Mouse (Mus musculus): ENCODE measurements around the gene Fzr1. TPM values are rescaled to one million over a fixed set of nuclear protein-coding genes. Genes with fewer than 3 reads are reported as not detected.

Fzr1 gene
- polyA plus RNA-seq, 1 experiment from 2014 or later: 140 TPM

DNA sequence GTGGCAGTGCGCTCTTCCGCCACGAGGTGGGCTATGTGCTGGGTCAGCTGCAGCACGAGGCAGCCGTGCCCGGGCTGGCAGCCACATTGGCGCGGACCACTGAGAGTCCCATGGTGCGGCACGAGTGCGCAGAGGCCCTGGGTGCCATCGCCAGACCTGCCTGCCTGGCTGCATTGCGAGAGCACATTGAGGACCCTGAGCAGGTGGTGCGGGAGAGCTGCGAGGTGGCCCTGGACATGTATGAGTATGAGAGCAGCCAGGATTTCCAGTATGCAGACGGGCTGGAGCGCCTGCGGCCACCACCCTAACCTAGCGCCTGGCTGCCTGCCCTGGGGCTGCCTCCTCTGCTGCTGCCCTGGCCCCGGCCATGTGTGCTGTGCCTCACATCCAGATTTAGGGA, 9.4 kb upstream of the Fzr1 start:
- no peaks in the 10 kb centered on the region for H3K27me3 ChIP-seq
- no peaks in the 10 kb centered on the region for H3K9me3 ChIP-seq
- 96% methylated on average over 20 of the region's 20 CpGs for WGBS
- no peak overlapping the region for H3K9ac ChIP-seq
- ATAC-seq (ENCODE audit: insufficient number of reproducible peaks, insufficient read depth, low FRiP score, low TSS enrichment): no peak
- H3K4me1 ChIP-seq: peaks cover 22% of the 10 kb centered on the region
- H3K4me3 ChIP-seq: no peak overlapping the region
- no peak overlapping the region for H3K4me2 ChIP-seq (replicated peaks)
- H3K27ac ChIP-seq: no peak overlapping the region
- H3K36me3 ChIP-seq: peaks cover 33% of the 10 kb centered on the region

DNA sequence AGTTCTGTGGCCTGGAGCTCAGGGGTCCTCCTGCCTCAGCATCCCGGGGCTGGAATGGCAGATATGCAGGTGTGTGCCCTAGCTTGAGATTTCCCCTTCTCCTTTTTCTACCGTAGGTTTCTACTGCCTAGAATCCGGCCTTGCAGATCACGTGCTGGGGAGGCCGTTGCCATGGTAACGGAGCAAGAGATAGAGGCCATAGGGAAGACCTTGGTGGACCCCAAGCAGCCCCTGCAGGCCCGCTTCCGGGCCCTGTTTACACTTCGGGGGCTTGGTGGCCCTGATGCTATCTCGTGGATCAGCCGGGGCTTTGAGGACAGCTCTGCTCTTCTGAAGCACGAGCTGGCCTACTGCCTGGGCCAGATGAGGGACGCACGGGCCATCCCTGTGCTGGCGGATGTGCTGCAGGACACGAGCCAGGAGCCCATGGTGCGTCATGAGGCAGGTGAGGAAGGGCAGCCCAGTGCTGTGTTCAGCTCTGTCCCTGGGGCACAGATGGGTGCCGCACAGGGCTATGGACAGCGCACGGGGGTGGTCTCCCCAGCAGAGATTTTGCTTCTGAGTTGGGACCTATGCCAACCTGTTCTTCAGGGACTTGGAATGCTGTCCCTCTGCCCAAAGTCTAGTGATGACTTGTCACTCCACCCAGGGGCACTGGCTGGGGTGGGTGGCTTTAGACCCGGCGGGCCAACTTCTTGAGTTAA, 7.4 kb upstream of the Fzr1 start:
- 88% methylated on average over 22 of the region's 22 CpGs for WGBS
- Histone ChIP-seq H3K4me2 (replicated peaks) (peak overlapping the region; percentile 82), H3K9ac (peak overlapping the region; percentile 75; the same call in 1 of the 2 replicates), H3K4me1 (peaks cover 22% of the 10 kb centered on the region), H3K4me3 (peak overlapping the region; percentile 78; the same call in 1 of the 2 replicates), H3K36me3 (peaks cover 33% of the 10 kb centered on the region), H3K27ac (no peak overlapping the region), H3K9me3 (no peaks in the 10 kb centered on the region), H3K27me3 (no peaks in the 10 kb centered on the region)
- ATAC-seq (ENCODE audit: insufficient number of reproducible peaks, insufficient read depth, low FRiP score, low TSS enrichment): no peak

DNA sequence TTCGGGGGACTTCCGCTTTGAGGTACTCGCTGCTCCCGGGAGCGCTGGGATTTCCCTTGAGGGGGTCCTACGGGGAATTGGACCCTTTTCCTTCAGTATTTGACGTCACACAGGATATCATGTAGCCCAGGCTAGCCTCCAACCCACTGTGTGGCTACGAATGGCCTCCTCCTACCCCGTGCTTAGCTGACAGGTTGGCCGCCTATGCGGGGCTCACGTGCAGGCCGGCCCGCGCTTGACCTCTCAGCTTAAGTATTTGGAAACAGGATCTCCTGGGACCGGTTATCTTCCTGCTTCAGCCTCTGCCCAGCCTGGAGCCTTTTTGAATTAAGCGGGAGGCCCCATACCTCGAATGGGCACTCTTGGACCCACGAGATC, 6.3 kb upstream of the Fzr1 start:
- peaks cover 18% of the 10 kb centered on the region for H3K4me1 ChIP-seq
- H3K4me3 ChIP-seq: peak overlapping the region; percentile 78
- peak overlapping the region; percentile 75 for H3K9ac ChIP-seq
- H3K36me3 ChIP-seq: peaks cover 33% of the 10 kb centered on the region
- under 1% methylated on average over 19 of the region's 19 CpGs for WGBS
- no peaks in the 10 kb centered on the region for H3K9me3 ChIP-seq
- peak overlapping the region; percentile 82 for H3K4me2 ChIP-seq (replicated peaks)
- peak overlapping the region; percentile 85 for H3K27ac ChIP-seq
- H3K27me3 ChIP-seq: no peaks in the 10 kb centered on the region
- 0 out of 2 replicates have a peak, but pooled peaks have one; percentile 10 for ATAC-seq (ENCODE audit: insufficient number of reproducible peaks, insufficient read depth, low FRiP score, low TSS enrichment)

DNA sequence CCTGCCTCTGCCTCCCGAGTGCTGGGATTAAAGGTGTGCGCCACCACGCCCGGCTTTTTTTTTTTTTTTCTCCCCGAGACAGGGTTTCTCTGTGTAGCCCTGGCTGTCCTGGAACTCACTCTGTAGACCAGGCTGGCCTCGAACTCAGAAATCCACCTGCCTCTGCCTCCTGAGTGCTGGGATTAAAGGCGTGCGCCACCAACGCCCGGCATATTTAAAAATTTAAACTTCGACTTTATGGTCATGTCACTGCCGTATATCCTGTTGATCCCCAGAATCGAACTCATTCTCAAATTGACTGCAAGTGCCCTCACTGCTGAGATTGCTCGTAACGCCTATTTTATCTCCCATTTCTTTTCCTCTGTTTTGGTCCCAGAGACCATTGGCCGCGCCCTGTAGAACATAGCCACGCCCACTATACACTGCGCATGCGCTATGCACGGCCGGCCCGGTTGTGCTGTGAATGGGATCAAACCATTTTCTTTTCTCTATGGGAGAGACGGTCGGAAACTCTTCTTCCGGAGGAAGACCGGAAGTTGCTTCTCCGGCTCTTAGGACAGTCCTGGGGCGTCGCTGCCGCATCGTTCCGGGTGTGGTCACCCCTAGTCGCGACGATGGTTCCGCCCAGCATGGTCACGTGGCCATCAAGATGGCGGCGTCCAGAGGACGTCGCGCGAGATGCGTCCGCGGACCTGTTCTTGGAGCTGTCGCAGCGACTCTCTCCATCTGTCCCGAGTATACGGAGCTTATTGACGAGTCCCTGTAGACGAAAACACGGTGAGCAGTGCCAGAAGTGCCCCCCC, 5.7 kb upstream of the Fzr1 start, which contains the start of the genes Dohh and Gm48551:
Gene Dohh (plus strand): TSS at position 627 of the 803 bp plus-strand sequence.
Gene Gm48551 (plus strand): TSS at position 665 of the 803 bp plus-strand sequence.
- 9% methylated on average over 54 of the region's 54 CpGs for WGBS
- ATAC-seq (ENCODE audit: insufficient number of reproducible peaks, insufficient read depth, low FRiP score, low TSS enrichment): peak; percentile 92

DNA sequence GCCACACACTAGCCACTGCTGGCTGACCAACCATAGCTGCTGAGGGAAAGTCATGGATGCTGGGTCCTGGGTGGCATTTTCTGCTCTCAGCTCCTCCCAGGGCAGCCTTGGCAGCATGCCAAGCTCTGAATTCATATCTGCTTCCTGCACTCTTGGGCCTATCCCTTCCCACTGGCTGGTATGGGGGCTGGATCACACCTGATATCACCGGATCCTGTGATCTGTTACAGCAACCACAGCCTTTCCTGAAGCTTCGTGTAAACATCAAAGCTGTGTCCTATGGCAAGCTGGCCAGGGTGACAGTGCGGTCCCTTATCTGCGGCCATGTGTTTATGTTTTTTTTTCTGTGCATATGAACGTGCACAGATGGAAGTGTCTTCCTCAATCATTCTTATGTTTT, 3.7 kb upstream of the Fzr1 start:
- H3K4me3 ChIP-seq: no peak overlapping the region
- H3K4me1 ChIP-seq: peaks cover 23% of the 10 kb centered on the region
- H3K9me3 ChIP-seq: no peaks in the 10 kb centered on the region
- H3K4me2 ChIP-seq (replicated peaks): no peak overlapping the region
- no peaks in the 10 kb centered on the region for H3K27me3 ChIP-seq
- peaks cover 14% of the 10 kb centered on the region for H3K36me3 ChIP-seq
- H3K27ac ChIP-seq: no peak overlapping the region; the same call in 1 of the 2 replicates
- peak overlapping the region; percentile 10; the same call in 1 of the 2 replicates for H3K9ac ChIP-seq
- WGBS: 85% methylated on average over 5 of the region's 5 CpGs
- no peak for ATAC-seq (ENCODE audit: insufficient number of reproducible peaks, insufficient read depth, low FRiP score, low TSS enrichment)

More for the DNA sequence above, 5.7 kb upstream of the Fzr1 start, which contains the start of the genes Dohh and Gm48551:
- Histone ChIP-seq H3K36me3 (peaks cover 33% of the 10 kb centered on the region), H3K27me3 (no peaks in the 10 kb centered on the region), H3K9ac (peak within 1 kb of the TSS; percentile 75), H3K4me3 (peak within 1 kb of the TSS; percentile 78), H3K27ac (peak within 1 kb of the TSS; percentile 85), H3K4me2 (replicated peaks) (peak within 1 kb of the TSS; percentile 82), H3K4me1 (peaks cover 17% of the 10 kb centered on the region), H3K9me3 (no peaks in the 10 kb centered on the region)

DNA sequence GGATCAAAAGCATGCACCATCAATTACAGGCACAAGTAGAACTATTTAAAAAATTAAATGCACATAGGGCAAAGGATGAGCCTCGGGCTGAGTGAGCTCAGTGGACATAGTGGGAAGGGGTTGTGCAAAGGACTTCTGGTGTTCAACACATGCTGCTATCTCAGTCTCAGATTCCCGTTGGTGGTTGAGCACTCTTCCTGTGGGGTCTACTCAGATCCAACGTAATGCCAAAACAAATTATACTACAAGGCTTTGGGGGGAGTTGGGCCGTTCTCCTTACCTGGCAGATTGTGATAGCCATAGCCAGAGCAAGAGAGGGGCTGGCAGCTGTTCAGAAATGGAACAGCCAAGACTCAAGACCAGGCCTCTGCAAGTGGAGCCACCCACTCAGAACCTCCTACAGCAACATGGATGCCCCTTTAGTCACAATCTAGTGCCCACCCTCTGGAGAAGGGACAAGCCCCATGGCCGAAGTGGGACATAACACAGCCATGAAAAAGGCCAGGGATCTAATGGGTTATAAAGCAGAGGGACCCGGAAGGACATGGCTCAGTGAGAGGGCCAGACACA, 1.6 kb upstream of the Fzr1 start:
- Histone ChIP-seq H3K27me3 (no peaks in the 10 kb centered on the region), H3K4me2 (replicated peaks) (no peak overlapping the region), H3K9ac (no peak overlapping the region), H3K4me3 (no peak overlapping the region), H3K27ac (no peak overlapping the region), H3K9me3 (no peaks in the 10 kb centered on the region), H3K4me1 (peaks cover 24% of the 10 kb centered on the region), H3K36me3 (peaks cover 11% of the 10 kb centered on the region)
- ATAC-seq (ENCODE audit: insufficient number of reproducible peaks, insufficient read depth, low FRiP score, low TSS enrichment): no peak
- 85% methylated on average over 6 of the region's 6 CpGs for WGBS

DNA sequence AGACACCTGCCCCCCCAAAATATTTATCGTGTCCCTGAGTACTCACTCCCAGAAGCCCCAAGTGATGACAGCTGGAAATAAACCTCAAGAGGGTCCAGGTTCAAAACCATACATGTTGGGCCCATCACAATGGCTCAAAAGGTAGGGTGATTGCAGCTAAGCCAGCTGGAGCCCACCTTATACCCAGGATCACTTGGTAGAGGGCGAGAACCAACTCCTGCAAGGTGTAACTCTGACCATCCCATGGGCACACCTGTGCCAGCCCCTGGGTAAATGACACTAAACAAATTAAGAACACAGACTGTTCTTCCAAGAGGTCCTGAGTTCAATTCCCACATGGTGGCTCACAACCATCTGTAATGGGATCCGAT, 852 bp upstream of the Fzr1 start:
- 55% methylated on average over 3 of the region's 3 CpGs for WGBS
- Histone ChIP-seq H3K4me3 (peak overlapping the region; percentile 85), H3K9ac (peak overlapping the region; percentile 28), H3K4me2 (replicated peaks) (peak overlapping the region; percentile 79), H3K36me3 (peaks cover 14% of the 10 kb centered on the region), H3K4me1 (peaks cover 22% of the 10 kb centered on the region), H3K9me3 (no peaks in the 10 kb centered on the region), H3K27ac (peak overlapping the region; percentile 78), H3K27me3 (no peaks in the 10 kb centered on the region)
- ATAC-seq (ENCODE audit: insufficient number of reproducible peaks, insufficient read depth, low FRiP score, low TSS enrichment): no peak

DNA sequence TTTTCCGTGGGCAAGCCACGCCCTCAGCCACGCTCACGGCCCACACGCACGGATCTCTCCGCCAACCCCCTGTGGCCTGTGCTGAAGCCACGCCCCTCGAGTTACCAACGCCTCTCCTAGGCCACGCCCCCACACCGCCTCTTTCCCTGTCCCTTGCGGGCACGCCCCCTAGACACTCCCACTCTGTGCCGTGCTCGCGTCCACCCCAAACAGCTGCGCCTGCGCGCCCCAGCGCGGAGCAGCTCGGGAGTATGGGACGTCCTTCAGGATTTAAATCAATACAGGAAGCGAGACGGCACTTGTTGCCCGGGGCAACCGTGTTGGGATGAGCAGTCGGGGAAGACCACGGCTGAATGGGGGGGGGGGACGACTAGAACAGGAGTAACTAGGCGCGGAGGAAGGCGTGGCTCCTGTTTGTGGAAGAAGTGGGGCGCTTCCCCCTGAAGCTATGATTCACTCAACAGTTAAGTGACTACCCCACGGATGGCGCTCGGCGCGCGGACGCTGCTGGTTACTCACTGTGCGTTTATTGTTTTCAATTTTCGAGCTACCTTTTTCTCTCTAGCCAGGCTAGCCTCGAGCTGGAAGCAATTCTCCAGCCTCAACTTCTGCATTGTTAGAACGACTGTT, 352 bp upstream of the Fzr1 start:
- Histone ChIP-seq H3K9ac (peak overlapping the region; percentile 28), H3K9me3 (no peaks in the 10 kb centered on the region), H3K27ac (peak overlapping the region; percentile 78), H3K27me3 (no peaks in the 10 kb centered on the region), H3K36me3 (peaks cover 19% of the 10 kb centered on the region), H3K4me1 (peaks cover 22% of the 10 kb centered on the region), H3K4me3 (peak overlapping the region; percentile 85), H3K4me2 (replicated peaks) (peak overlapping the region; percentile 79)
- ATAC-seq (ENCODE audit: insufficient number of reproducible peaks, insufficient read depth, low FRiP score, low TSS enrichment): peak; percentile 93
- WGBS: under 1% methylated on average over 45 of the region's 46 CpGs

DNA sequence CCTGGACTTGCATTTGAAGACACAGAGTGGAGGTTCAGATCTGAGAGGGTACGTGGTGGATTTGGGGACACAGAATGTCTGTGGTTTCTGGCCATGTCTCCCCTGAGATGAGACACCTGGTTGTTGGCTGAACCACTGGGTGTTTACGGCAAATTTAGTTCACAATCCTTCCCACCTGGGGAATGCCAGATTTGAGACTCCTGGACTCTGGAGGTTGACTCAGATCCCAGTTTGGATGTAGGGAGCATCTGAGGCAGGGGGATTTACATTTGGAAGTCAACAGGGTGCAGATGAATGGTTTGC, 1.0 kb downstream of the Fzr1 start:
- peak overlapping the region; percentile 75; the same call in 1 of the 2 replicates for H3K27ac ChIP-seq
- peaks cover 22% of the 10 kb centered on the region for H3K4me1 ChIP-seq
- no peaks in the 10 kb centered on the region for H3K9me3 ChIP-seq
- ATAC-seq (ENCODE audit: insufficient number of reproducible peaks, insufficient read depth, low FRiP score, low TSS enrichment): no peak
- peaks cover 28% of the 10 kb centered on the region for H3K36me3 ChIP-seq
- WGBS: 56% methylated on average over 2 of the region's 2 CpGs
- peak overlapping the region; percentile 85 for H3K4me3 ChIP-seq
- H3K27me3 ChIP-seq: no peaks in the 10 kb centered on the region
- H3K4me2 ChIP-seq (replicated peaks): peak overlapping the region; percentile 79
- peak overlapping the region; percentile 96 for H3K9ac ChIP-seq

DNA sequence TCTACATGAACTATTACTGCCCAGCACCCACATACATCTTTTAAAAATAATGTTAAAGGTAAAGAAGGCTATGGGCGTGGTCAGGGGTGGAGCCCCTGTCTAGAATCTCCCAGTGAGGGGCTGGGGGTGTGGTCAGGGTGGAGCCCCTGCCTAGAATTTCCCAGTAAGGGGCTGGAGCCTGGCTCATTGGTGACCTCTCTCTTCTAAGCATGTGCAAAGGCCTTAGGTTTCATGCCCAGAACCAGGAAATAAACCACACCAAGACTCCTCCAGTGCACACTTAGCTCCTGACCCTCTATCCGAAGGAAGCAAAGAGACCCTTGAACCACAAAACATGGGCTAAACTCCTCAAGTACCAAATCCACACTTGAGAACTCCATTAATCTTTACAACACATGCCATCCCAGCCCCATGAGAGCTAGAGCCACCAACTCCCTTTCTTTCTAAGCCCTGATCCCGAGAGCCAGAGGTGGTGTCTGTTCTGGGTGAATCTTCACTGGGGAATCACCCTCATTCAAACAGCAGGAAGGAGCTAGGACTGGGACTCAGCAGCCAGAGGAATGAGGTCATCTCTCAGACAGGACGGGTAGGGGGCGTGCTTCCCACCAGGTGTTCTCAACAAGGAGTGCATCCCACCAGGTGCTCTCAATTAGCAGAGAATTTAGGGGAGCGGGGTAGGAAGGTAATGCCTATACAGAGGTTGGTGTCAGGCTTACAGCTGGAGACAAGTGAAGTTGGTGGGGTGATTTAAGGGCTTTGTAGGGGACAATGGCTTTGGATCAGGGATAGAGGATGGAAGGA, 1.6 kb downstream of the Fzr1 start:
- ATAC-seq (ENCODE audit: insufficient number of reproducible peaks, insufficient read depth, low FRiP score, low TSS enrichment): no peak
- peak overlapping the region; percentile 79 for H3K4me2 ChIP-seq (replicated peaks)
- peaks cover 22% of the 10 kb centered on the region for H3K4me1 ChIP-seq
- H3K27me3 ChIP-seq: no peaks in the 10 kb centered on the region
- no peaks in the 10 kb centered on the region for H3K9me3 ChIP-seq
- H3K36me3 ChIP-seq: peaks cover 31% of the 10 kb centered on the region
- H3K27ac ChIP-seq: peak overlapping the region; percentile 75; the same call in 1 of the 2 replicates
- 31% methylated on average over 6 of the region's 6 CpGs for WGBS
- H3K4me3 ChIP-seq: peak overlapping the region; percentile 85
- H3K9ac ChIP-seq: peak overlapping the region; percentile 96

DNA sequence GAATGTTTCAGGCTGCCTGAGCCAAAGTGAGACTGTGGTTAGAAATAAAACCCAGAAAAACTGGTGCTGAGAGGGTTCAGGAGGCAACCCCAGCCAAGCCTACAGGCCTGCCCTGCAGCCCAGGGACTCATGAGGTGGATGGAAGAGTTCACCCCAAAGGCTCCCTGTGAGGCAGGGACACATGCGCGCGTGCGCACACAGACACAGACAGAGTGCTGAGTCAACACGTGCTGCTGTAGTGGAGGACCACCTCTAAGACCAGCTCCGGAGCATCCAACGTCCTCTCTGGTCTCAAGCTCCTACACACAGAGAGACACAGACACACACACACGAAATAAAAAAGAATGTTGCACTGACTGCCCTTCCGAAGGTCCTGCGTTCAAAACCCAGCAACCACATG, 3.0 kb downstream of the Fzr1 start:
- Histone ChIP-seq H3K27me3 (no peaks in the 10 kb centered on the region), H3K9ac (no peak overlapping the region), H3K9me3 (no peaks in the 10 kb centered on the region), H3K4me2 (replicated peaks) (no peak overlapping the region), H3K36me3 (peaks cover 45% of the 10 kb centered on the region), H3K27ac (no peak overlapping the region), H3K4me1 (peaks cover 22% of the 10 kb centered on the region), H3K4me3 (no peak overlapping the region)
- WGBS: 94% methylated on average over 10 of the region's 10 CpGs
- ATAC-seq (ENCODE audit: insufficient number of reproducible peaks, insufficient read depth, low FRiP score, low TSS enrichment): no peak

Data from embryonic facial prominence, embryonic 12.5 days (tissue).